Mouse (Mus musculus): ENCODE measurements around the gene Scgb2b20. TPM values are rescaled to one million over a fixed set of nuclear protein-coding genes. Genes with fewer than 3 reads are reported as not detected.
"Not testable (repeated sequence)": the region's sequence is repeated elsewhere in the genome, so short reads cannot be mapped to it uniquely, and the experiment has no call there.

The Scgb2b20 gene
- total RNA-seq (2017), result not detected in 2 replicates

DNA sequence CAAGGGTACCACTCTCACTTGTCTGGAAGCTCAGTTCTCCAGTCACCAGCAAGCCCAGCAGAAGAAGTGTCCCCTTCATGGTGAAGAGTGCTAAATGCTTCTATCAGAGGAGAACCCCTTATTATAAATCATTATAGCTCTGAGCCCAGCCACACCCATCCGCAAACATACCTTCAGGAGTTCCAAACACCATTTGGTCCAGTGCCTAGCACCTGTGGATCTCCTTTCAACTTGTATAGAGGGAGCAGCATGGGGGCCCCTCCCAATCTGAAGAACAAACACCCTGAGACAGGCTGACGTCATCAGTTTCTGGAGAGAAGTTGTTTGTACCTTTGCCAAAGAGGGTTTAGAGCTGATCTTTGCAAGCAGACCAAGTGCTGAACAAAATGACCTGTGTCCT is at the start of gene Scgb2b20:
TSS of gene Scgb2b20 (minus strand) at position 101 of the 400 bp plus-strand sequence.
- ATAC-seq (ENCODE audit: extremely low read depth, insufficient number of reproducible peaks, low FRiP score, poor library complexity, severe bottlenecking), result not testable (repeated sequence)

DNA sequence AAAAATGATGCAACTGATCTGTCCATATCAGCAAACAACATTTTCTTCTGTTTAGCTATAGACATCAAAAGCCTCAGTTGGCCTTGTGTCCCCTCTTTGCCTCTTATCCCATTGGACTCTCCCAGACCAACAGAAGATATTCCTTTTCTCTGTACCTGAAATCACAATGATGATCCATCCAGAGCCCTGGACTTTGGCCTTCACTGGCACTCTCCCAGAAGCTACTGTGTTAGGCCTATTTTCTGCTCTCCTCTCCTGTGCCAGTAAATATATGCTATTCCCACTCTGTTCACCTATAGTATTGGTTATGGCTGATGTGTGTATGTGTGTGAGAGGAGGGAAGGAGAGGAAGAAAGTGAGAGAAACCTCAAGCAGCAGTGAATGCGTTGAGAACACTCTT is 43.6 kb upstream of the Scgb2b20 start:
- ATAC-seq (ENCODE audit: extremely low read depth, insufficient number of reproducible peaks, low FRiP score, poor library complexity, severe bottlenecking), result not testable (repeated sequence)

GRCm38 (mm10) chr7:33401650-33402049 is 35.5 kb upstream of the Scgb2b20 start:
- no peak for ATAC-seq (ENCODE audit: extremely low read depth, insufficient number of reproducible peaks, low FRiP score, poor library complexity, severe bottlenecking)

GRCm38 (mm10) chr7:33399749-33400148 is 33.6 kb upstream of the Scgb2b20 start:
- not testable (repeated sequence) for ATAC-seq (ENCODE audit: extremely low read depth, insufficient number of reproducible peaks, low FRiP score, poor library complexity, severe bottlenecking)

DNA sequence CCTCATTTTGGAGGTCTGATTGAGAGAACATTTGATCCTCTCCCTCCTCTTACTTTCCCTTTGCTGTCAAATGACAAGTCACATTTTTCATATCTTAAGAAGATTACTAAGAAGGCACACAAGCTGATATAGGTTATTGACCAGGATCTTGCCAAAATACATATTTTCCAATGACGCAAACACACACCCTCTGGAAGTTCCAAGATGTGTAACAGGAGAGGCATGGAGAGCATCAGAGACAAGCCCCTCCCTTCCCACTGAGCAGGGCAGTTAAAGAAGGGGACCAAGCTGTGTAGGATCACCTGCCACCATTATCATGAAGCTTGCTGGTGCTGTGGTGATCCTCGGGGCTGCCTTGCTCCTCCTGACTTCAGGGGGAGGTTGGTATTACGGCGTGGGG is 6.8 kb upstream of the Scgb2b20 start, which contains the start of gene Scgb1b20:
TSS of gene Scgb1b20 (plus strand) at position 301 of the 400 bp plus-strand sequence.
- ATAC-seq (ENCODE audit: extremely low read depth, insufficient number of reproducible peaks, low FRiP score, poor library complexity, severe bottlenecking), result not testable (repeated sequence)

Other genes with a start within 250 kb of the Scgb2b20 start
- not detected in 2 replicates for gene Scgb2b18, start 192.5 kb downstream of the Scgb2b20 start, total RNA-seq (2017)
- not detected in 2 replicates for gene Scgb1b18, start 180.8 kb downstream of the Scgb2b20 start, total RNA-seq (2017)
- not detected in 2 replicates for gene Scgb2b19, start 86.0 kb downstream of the Scgb2b20 start, total RNA-seq (2017)
- gene Scgb1b19, start 79.0 kb downstream of the Scgb2b20 start, total RNA-seq (2017), result not detected in 2 replicates
- not detected in 2 replicates for gene Scgb1b20, start 6.9 kb upstream of the Scgb2b20 start, total RNA-seq (2017)
- gene Scgb2b21, start 154.1 kb upstream of the Scgb2b20 start, total RNA-seq (2017), result not detected in 2 replicates